Comparison of ENCODE assay signal across 14 mouse cellular contexts in the genomic region with DNA sequence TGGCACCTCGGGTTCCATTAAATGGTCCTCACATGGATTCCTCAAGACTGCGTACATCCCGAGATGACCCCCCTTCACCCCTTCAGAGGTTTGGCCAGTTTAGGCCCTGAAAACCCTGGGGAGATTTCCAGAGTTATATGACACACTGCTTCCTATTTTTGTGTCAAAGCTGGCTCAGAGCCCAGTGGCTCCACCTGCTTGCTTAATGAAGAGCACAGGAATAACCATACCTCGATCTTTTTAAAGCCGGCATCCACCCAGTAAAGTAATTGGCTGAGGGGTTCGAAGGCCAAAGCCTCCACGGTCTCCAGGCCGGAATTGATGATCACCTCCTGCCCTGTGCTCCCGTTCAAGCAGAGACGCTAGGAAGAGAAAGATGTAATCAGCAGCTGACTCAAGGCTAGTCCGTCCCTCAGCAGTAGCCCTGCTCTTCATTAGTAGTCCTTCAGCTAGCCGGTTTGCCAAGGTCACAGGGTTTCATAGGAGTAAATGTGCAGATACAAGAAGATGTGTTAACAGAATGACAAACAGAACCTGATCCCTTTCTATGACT.
DNase-seq lines count a peak whose midpoint lies in the region; ATAC-seq and TF ChIP-seq lines count a peak whose summit lies in the region.
"Had no signal": no experiment of that assay in that cellular context is flagged by ENCODE, and none has a peak within 500 bp of the region (broad histone marks: within the 10 kb centered on the region; RNA-seq: fewer than 3 reads in every experiment).

No protein-coding gene starts in this region.

- TF ChIP-seq CTCF in hindbrain, postnatal 0 days (IDR thresholded peaks at IDR 0.05; ENCODE audit: low read depth): no peak

- no peak for ATAC-seq in hindbrain, postnatal 0 days
- ATAC-seq in hindbrain, embryonic 11.5 days (ENCODE audit: low FRiP score): no peak
- ATAC-seq in neural tube, embryonic 13.5 days (ENCODE audit: low read depth): no peak
- no peak for ATAC-seq in erythroid progenitor cell, adult 5-6 weeks (replicated peaks; ENCODE audit: low FRiP score, poor library complexity, severe bottlenecking)
- ATAC-seq: forebrain, embryonic 14.5 days; Patski had no signal

- 71% methylated on average over 12 of the region's 12 CpGs for WGBS in hindbrain, postnatal 0 days
- 82% methylated on average over 12 of the region's 12 CpGs for WGBS in hindbrain, embryonic 11.5 days
- 70% methylated on average over 12 of the region's 12 CpGs for WGBS in neural tube, embryonic 13.5 days

- H3K27me3 ChIP-seq in hindbrain, postnatal 0 days (ENCODE audit: insufficient read depth, low read length): no peaks in the 10 kb centered on the region
- no peaks in the 10 kb centered on the region for H3K27me3 ChIP-seq in hindbrain, embryonic 11.5 days (ENCODE audit: control insufficient read depth, insufficient read depth, low read length)
- H3K27me3 ChIP-seq in neural tube, embryonic 13.5 days: no peaks in the 10 kb centered on the region
- H3K27me3 ChIP-seq: CH12.LX; heart, embryonic 15.5 days; limb, embryonic 12.5 days; Patski had no signal

- peaks cover 12% of the 10 kb centered on the region; the same call in 1 of the 2 replicates for H3K36me3 ChIP-seq in hindbrain, postnatal 0 days (ENCODE audit: insufficient read depth, low read length)
- no peaks in the 10 kb centered on the region for H3K36me3 ChIP-seq in hindbrain, embryonic 11.5 days (ENCODE audit: control insufficient read depth, insufficient read depth, low read length)
- H3K36me3 ChIP-seq in neural tube, embryonic 13.5 days: peaks cover 37% of the 10 kb centered on the region
- H3K36me3 ChIP-seq: heart, embryonic 15.5 days; limb, embryonic 12.5 days had no signal

- DNase-seq in hindbrain, postnatal 0 days (ENCODE audit: low spot score): peak; percentile 56
- DNase-seq in hindbrain, embryonic 11.5 days (ENCODE audit: low spot score): no peak
- DNase-seq in neural tube, embryonic 10.5 days (ENCODE audit: extremely low spot score, low spot score): no peak
- peak; percentile 89 to 91 for DNase-seq in cerebellum, adult 18-20 months
- DNase-seq in cerebellum, postnatal 25 days: peak; percentile 90 to 93
- no peak for DNase-seq in lung, postnatal 36 days

- no peak overlapping the region for H3K4me3 ChIP-seq in hindbrain, postnatal 0 days (ENCODE audit: low read length)
- no peak overlapping the region for H3K4me3 ChIP-seq in hindbrain, embryonic 11.5 days (ENCODE audit: low read depth, low read length)
- no peak overlapping the region for H3K4me3 ChIP-seq in neural tube, embryonic 13.5 days
- H3K4me3 ChIP-seq: heart, embryonic 15.5 days; limb, embryonic 12.5 days had no signal

- no peak overlapping the region for H3K9ac ChIP-seq in hindbrain, postnatal 0 days (replicated peaks; ENCODE audit: low read length)
- H3K9ac ChIP-seq in hindbrain, embryonic 11.5 days (ENCODE audit: low read depth, low read length): no peak overlapping the region
- H3K9ac ChIP-seq in neural tube, embryonic 13.5 days: no peak overlapping the region
- H3K9ac ChIP-seq: heart, embryonic 15.5 days; limb, embryonic 12.5 days; liver, postnatal 0 days had no signal

- H3K9me3 ChIP-seq in hindbrain, postnatal 0 days (ENCODE audit: low read length): no peaks in the 10 kb centered on the region
- H3K9me3 ChIP-seq in hindbrain, embryonic 11.5 days (ENCODE audit: control insufficient read depth, low read length): no peaks in the 10 kb centered on the region
- no peaks in the 10 kb centered on the region for H3K9me3 ChIP-seq in neural tube, embryonic 13.5 days
- H3K9me3 ChIP-seq: heart, embryonic 15.5 days; limb, embryonic 12.5 days had no signal

- H3K27ac ChIP-seq in hindbrain, postnatal 0 days: no peak overlapping the region
- no peak overlapping the region for H3K27ac ChIP-seq in hindbrain, embryonic 11.5 days (ENCODE audit: low read depth, low read length)
- peak overlapping the region; percentile 34; the same call in 1 of the 2 replicates for H3K27ac ChIP-seq in neural tube, embryonic 13.5 days (replicated peaks)
- H3K27ac ChIP-seq: heart, embryonic 15.5 days; limb, embryonic 12.5 days had no signal

- H3K4me1 ChIP-seq in hindbrain, postnatal 0 days (ENCODE audit: insufficient read depth, low read length): no peaks in the 10 kb centered on the region
- H3K4me1 ChIP-seq in hindbrain, embryonic 11.5 days (replicated peaks; ENCODE audit: control insufficient read depth, insufficient read depth, low read length): no peaks in the 10 kb centered on the region
- peaks cover 46% of the 10 kb centered on the region for H3K4me1 ChIP-seq in neural tube, embryonic 13.5 days (replicated peaks)

- H3K4me2 ChIP-seq in hindbrain, postnatal 0 days (ENCODE audit: low read depth, low read length): no peak overlapping the region
- H3K4me2 ChIP-seq in hindbrain, embryonic 11.5 days (replicated peaks; ENCODE audit: low read depth, low read length): no peak overlapping the region
- H3K4me2 ChIP-seq in neural tube, embryonic 13.5 days: no peak overlapping the region
- H3K4me2 ChIP-seq: heart, embryonic 15.5 days; limb, embryonic 12.5 days had no signal

Comparison
In these comparisons a context has a peak if more than half of its experiments do, and no peak if none do; other contexts are left out.
1. DNase-seq: peak in hindbrain, postnatal 0 days (single experiment), cerebellum, adult 18-20 months (2 of 2) and cerebellum, postnatal 25 days (2 of 2); none in hindbrain, embryonic 11.5 days (single experiment), neural tube, embryonic 10.5 days (single experiment) and lung, postnatal 36 days (single experiment).